Mouse (Mus musculus): ENCODE data around the gene Enox1. TPM values are rescaled to one million over a fixed set of nuclear protein-coding genes. Genes with fewer than 3 reads are reported as not detected.

Gene Enox1
- polyA plus RNA-seq, 1 experiment: 1.1 TPM

- TF ChIP-seq POLR2A (IDR thresholded peaks at IDR 0.05; ENCODE audit: low read depth, low read length) (no peak), CTCF (conservative IDR thresholded peaks at IDR 0.05; ENCODE audit: insufficient read depth, insufficient read length, low read depth, low read length) (no peak)
- Histone ChIP-seq H3K36me3 (ENCODE audit: control insufficient read depth, insufficient read depth, low read length) (no peaks in the 10 kb centered on the region), H3K4me3 (ENCODE audit: insufficient read depth, low read depth, low read length) (no peak overlapping the region), H3K4me1 (ENCODE audit: control insufficient read depth, insufficient read depth, low read length) (no peaks in the 10 kb centered on the region), H3K27me3 (replicated peaks; ENCODE audit: control insufficient read depth, insufficient read depth, low read length) (no peaks in the 10 kb centered on the region; the same call in 1 of the 2 replicates), H3K27ac (ENCODE audit: insufficient read depth, low read depth, low read length) (no peak overlapping the region)
- no peak for DNase-seq
- 48% methylated on average over 12 of the region's 12 CpGs for WGBS
Observed at GRCm38 (mm10) chr14:77272248-77272930, 115.8 kb downstream of the Enox1 start.

- TF ChIP-seq POLR2A (IDR thresholded peaks at IDR 0.05; ENCODE audit: low read depth, low read length) (no peak), CTCF (conservative IDR thresholded peaks at IDR 0.05; ENCODE audit: insufficient read depth, insufficient read length, low read depth, low read length) (no peak)
- no peak for DNase-seq
- Histone ChIP-seq H3K36me3 (ENCODE audit: control insufficient read depth, insufficient read depth, low read length) (no peaks in the 10 kb centered on the region), H3K4me1 (ENCODE audit: control insufficient read depth, insufficient read depth, low read length) (no peaks in the 10 kb centered on the region), H3K4me3 (ENCODE audit: insufficient read depth, low read depth, low read length) (no peak overlapping the region), H3K27me3 (replicated peaks; ENCODE audit: control insufficient read depth, insufficient read depth, low read length) (no peaks in the 10 kb centered on the region; the same call in 1 of the 2 replicates), H3K27ac (ENCODE audit: insufficient read depth, low read depth, low read length) (no peak overlapping the region)
- WGBS: 44% methylated on average over 13 of the region's 13 CpGs
Observed at GRCm38 (mm10) chr14:77272931-77273446, 116.4 kb downstream of the Enox1 start.

- 64% methylated on average over 6 of the region's 6 CpGs for WGBS
- Histone ChIP-seq H3K27me3 (replicated peaks; ENCODE audit: control insufficient read depth, insufficient read depth, low read length) (no peaks in the 10 kb centered on the region; the same call in 1 of the 2 replicates), H3K4me1 (ENCODE audit: control insufficient read depth, insufficient read depth, low read length) (no peaks in the 10 kb centered on the region), H3K36me3 (ENCODE audit: control insufficient read depth, insufficient read depth, low read length) (no peaks in the 10 kb centered on the region), H3K27ac (ENCODE audit: insufficient read depth, low read depth, low read length) (no peak overlapping the region), H3K4me3 (ENCODE audit: insufficient read depth, low read depth, low read length) (no peak overlapping the region)
- DNase-seq: no peak
- no peak for TF ChIP-seq POLR2A (IDR thresholded peaks at IDR 0.05; ENCODE audit: low read depth, low read length)
- no peak for TF ChIP-seq CTCF (conservative IDR thresholded peaks at IDR 0.05; ENCODE audit: insufficient read depth, insufficient read length, low read depth, low read length)
Observed at GRCm38 (mm10) chr14:77273721-77274120, 117.2 kb downstream of the Enox1 start.

- DNase-seq: no peak
- no peak for TF ChIP-seq POLR2A (IDR thresholded peaks at IDR 0.05; ENCODE audit: low read depth, low read length)
- no peak for TF ChIP-seq CTCF (conservative IDR thresholded peaks at IDR 0.05; ENCODE audit: insufficient read depth, insufficient read length, low read depth, low read length)
- no peak overlapping the region for H3K4me3 ChIP-seq (ENCODE audit: insufficient read depth, low read depth, low read length)
- no peaks in the 10 kb centered on the region for H3K4me1 ChIP-seq (ENCODE audit: control insufficient read depth, insufficient read depth, low read length)
- WGBS: 94% methylated on average over 6 of the region's 6 CpGs
- H3K27me3 ChIP-seq (replicated peaks; ENCODE audit: control insufficient read depth, insufficient read depth, low read length): no peaks in the 10 kb centered on the region; the same call in 1 of the 2 replicates
- H3K36me3 ChIP-seq (ENCODE audit: control insufficient read depth, insufficient read depth, low read length): no peaks in the 10 kb centered on the region
- no peak overlapping the region for H3K27ac ChIP-seq (ENCODE audit: insufficient read depth, low read depth, low read length)
Observed at GRCm38 (mm10) chr14:77275607-77276006, 119.0 kb downstream of the Enox1 start.

- H3K27me3 ChIP-seq (replicated peaks; ENCODE audit: control insufficient read depth, insufficient read depth, low read length): no peaks in the 10 kb centered on the region
- 40% methylated on average over 4 of the region's 4 CpGs for WGBS
- no peak for DNase-seq
- no peak overlapping the region for H3K27ac ChIP-seq (ENCODE audit: insufficient read depth, low read depth, low read length)
- no peaks in the 10 kb centered on the region for H3K4me1 ChIP-seq (ENCODE audit: control insufficient read depth, insufficient read depth, low read length)
- TF ChIP-seq POLR2A (IDR thresholded peaks at IDR 0.05; ENCODE audit: low read depth, low read length) (no peak), CTCF (conservative IDR thresholded peaks at IDR 0.05; ENCODE audit: insufficient read depth, insufficient read length, low read depth, low read length) (no peak)
- H3K4me3 ChIP-seq (ENCODE audit: insufficient read depth, low read depth, low read length): no peak overlapping the region
- H3K36me3 ChIP-seq (ENCODE audit: control insufficient read depth, insufficient read depth, low read length): no peaks in the 10 kb centered on the region
Observed at GRCm38 (mm10) chr14:77279143-77279542, 122.6 kb downstream of the Enox1 start.

- H3K4me3 ChIP-seq (ENCODE audit: insufficient read depth, low read depth, low read length): no peak overlapping the region
- no peaks in the 10 kb centered on the region for H3K36me3 ChIP-seq (ENCODE audit: control insufficient read depth, insufficient read depth, low read length)
- no peak for TF ChIP-seq POLR2A (IDR thresholded peaks at IDR 0.05; ENCODE audit: low read depth, low read length)
- TF ChIP-seq CTCF (conservative IDR thresholded peaks at IDR 0.05; ENCODE audit: insufficient read depth, insufficient read length, low read depth, low read length): no peak
- H3K27ac ChIP-seq (ENCODE audit: insufficient read depth, low read depth, low read length): no peak overlapping the region
- no peak for DNase-seq
- 96% methylated on average over 2 of the region's 2 CpGs for WGBS
- H3K4me1 ChIP-seq (ENCODE audit: control insufficient read depth, insufficient read depth, low read length): no peaks in the 10 kb centered on the region
- H3K27me3 ChIP-seq (replicated peaks; ENCODE audit: control insufficient read depth, insufficient read depth, low read length): no peaks in the 10 kb centered on the region
Observed at GRCm38 (mm10) chr14:77280454-77280853, 123.9 kb downstream of the Enox1 start.

GRCm38 (mm10) chr14:77280893-77281292 lies 124.3 kb downstream of the Enox1 start:
- Histone ChIP-seq H3K27me3 (replicated peaks; ENCODE audit: control insufficient read depth, insufficient read depth, low read length) (no peaks in the 10 kb centered on the region), H3K4me1 (ENCODE audit: control insufficient read depth, insufficient read depth, low read length) (no peaks in the 10 kb centered on the region), H3K4me3 (ENCODE audit: insufficient read depth, low read depth, low read length) (no peak overlapping the region), H3K36me3 (ENCODE audit: control insufficient read depth, insufficient read depth, low read length) (no peaks in the 10 kb centered on the region), H3K27ac (ENCODE audit: insufficient read depth, low read depth, low read length) (no peak overlapping the region)
- 69% methylated on average over 7 of the region's 7 CpGs for WGBS
- TF ChIP-seq POLR2A (IDR thresholded peaks at IDR 0.05; ENCODE audit: low read depth, low read length) (no peak), CTCF (conservative IDR thresholded peaks at IDR 0.05; ENCODE audit: insufficient read depth, insufficient read length, low read depth, low read length) (no peak)
- no peak for DNase-seq

Measured in kidney, adult 2 months (tissue).